Mouse (Mus musculus) urinary bladder, adult 2 months (tissue): ENCODE results near the gene Mast1. TPM values are rescaled to one million over a fixed set of nuclear protein-coding genes. Genes with fewer than 3 reads are reported as not detected.

ENCODE experiments used
- DNase-seq: peaks from one replicate; pipeline ENCODE4 v3.0.0; 2022; ENCODE audit warnings: low spot score
- polyA plus RNA-seq: library from polyadenylated mRNA; depleted of rRNA; stranded (reverse); fragments of >200 nt; gene quantifications from 2 replicates; pipeline ENCODE4 v1.2.3, GENCODE M21; 2012

The Mast1 gene
- polyA plus RNA-seq, 1 experiment, result 0.17 TPM

- no peak for DNase-seq
Measured at GRCm38 (mm10) chr8:84944478-84945160, 7.5 kb upstream of the Mast1 start.

- no peak for DNase-seq
Measured at GRCm38 (mm10) chr8:84943699-84944098, 6.5 kb upstream of the Mast1 start.

GRCm38 (mm10) chr8:84937620-84938485 is 694 bp upstream of the Mast1 start:
- DNase-seq, result no peak

GRCm38 (mm10) chr8:84936041-84936961 is 858 bp downstream of the Mast1 start:
- no peak for DNase-seq

GRCm38 (mm10) chr8:84935489-84935888 is 1.7 kb downstream of the Mast1 start:
- no peak for DNase-seq

- no peak for DNase-seq
Measured at GRCm38 (mm10) chr8:84934860-84935259, 2.3 kb downstream of the Mast1 start.

GRCm38 (mm10) chr8:84933767-84934559 is 3.2 kb downstream of the Mast1 start:
- no peak for DNase-seq

GRCm38 (mm10) chr8:84930582-84930981 is 6.6 kb downstream of the Mast1 start:
- no peak for DNase-seq

- DNase-seq, result no peak
Measured at GRCm38 (mm10) chr8:84928456-84929306, 8.5 kb downstream of the Mast1 start.

- DNase-seq, result no peak
Measured at GRCm38 (mm10) chr8:84927513-84927912, 9.6 kb downstream of the Mast1 start.

GRCm38 (mm10) chr8:84925557-84925956 is 11.6 kb downstream of the Mast1 start:
- DNase-seq, result no peak

- DNase-seq, result no peak
Measured at GRCm38 (mm10) chr8:84921596-84921995, 15.6 kb downstream of the Mast1 start.

- no peak for DNase-seq
Measured at GRCm38 (mm10) chr8:84918646-84919045, 18.5 kb downstream of the Mast1 start.

GRCm38 (mm10) chr8:84917781-84918180 is 19.4 kb downstream of the Mast1 start:
- no peak for DNase-seq

- no peak for DNase-seq
Measured at GRCm38 (mm10) chr8:84915269-84915668, 21.9 kb downstream of the Mast1 start.

- DNase-seq, result no peak
Measured at GRCm38 (mm10) chr8:84913960-84914359, 23.2 kb downstream of the Mast1 start.

- DNase-seq, result no peak
Measured at GRCm38 (mm10) chr8:84913502-84913900, 23.7 kb downstream of the Mast1 start.

- peak; percentile 63 for DNase-seq
Measured at GRCm38 (mm10) chr8:84912895-84913501, 24.2 kb downstream of the Mast1 start.

GRCm38 (mm10) chr8:84912391-84912790 is 24.8 kb downstream of the Mast1 start:
- no peak for DNase-seq

GRCm38 (mm10) chr8:84911854-84912253 is 25.3 kb downstream of the Mast1 start:
- no peak for DNase-seq
